Mouse (Mus musculus) stomach, embryonic 14.5 days (tissue): Measurements from ENCODE around the gene Sgsm1. TPM values are rescaled to one million over a fixed set of nuclear protein-coding genes. Genes with fewer than 3 reads are reported as not detected.

Experiments
- ATAC-seq: fragments of 200-750 bp; cut with Nextera tagmentation; 2 replicates; pipeline ENCODE4 v1.8.0; 2017; ENCODE audit warnings: low read depth, moderate TSS enrichment; ENCODE audit not compliant: insufficient number of reproducible peaks, insufficient read depth, low FRiP score
- H3K27ac ChIP-seq: fragments of 300-500 bp; sonication (generic); 2 replicates; pipeline ENCODE4 v1.5.1; 2014; ENCODE audit warnings: mild to moderate bottlenecking, low read length, moderate library complexity, mixed read lengths
- H3K27me3 ChIP-seq: fragments of 300-500 bp; sonication (generic); 2 replicates; pipeline ENCODE4 v1.6.1; 2014; ENCODE audit warnings: low read length, control low read depth, mixed read lengths; ENCODE audit not compliant: control insufficient read depth, insufficient read depth
- H3K36me3 ChIP-seq: fragments of 300-500 bp; sonication (generic); 2 replicates; pipeline ENCODE4 v1.6.1; 2014; ENCODE audit warnings: mild to moderate bottlenecking, control low read depth, low read length, moderate library complexity, mixed read lengths; ENCODE audit not compliant: control insufficient read depth, insufficient read depth
- H3K4me1 ChIP-seq: fragments of 300-500 bp; sonication (generic); 2 replicates; pipeline ENCODE4 v1.6.1; 2014; ENCODE audit warnings: low read length, control low read depth, mixed read lengths; ENCODE audit not compliant: control insufficient read depth, insufficient read depth
- H3K4me2 ChIP-seq: fragments of 300-500 bp; sonication (generic); replicated peaks from 2 replicates; pipeline ENCODE4 v1.6.1; 2014; ENCODE audit warnings: low read depth, low read length, control low read depth
- H3K4me3 ChIP-seq: fragments of 300-500 bp; sonication (generic); 2 replicates; pipeline ENCODE4 v1.5.1; 2014; ENCODE audit warnings: low read depth, low read length, control low read depth
- H3K9ac ChIP-seq: fragments of 300-500 bp; sonication (generic); replicated peaks from 2 replicates; pipeline ENCODE4 v1.6.1; 2014; ENCODE audit warnings: low read depth, mild to moderate bottlenecking, control low read depth, low read length, moderate library complexity, mixed read lengths
- H3K9me3 ChIP-seq: fragments of 300-500 bp; sonication (generic); 2 replicates; pipeline ENCODE4 v1.6.1; 2016; ENCODE audit warnings: low read depth, low read length, control low read depth; ENCODE audit not compliant: control insufficient read depth
- WGBS: fragments of 180-500 bp; shearing (Covaris S2); extraction: QIAGEN DNeasy Blood & Tissue Kit; methylation state at CpG from one replicate; pipeline ENCODE4 v1.1.7; 2014; 5-methylcytosine and 5-hydroxymethylcytosine counted together
- polyA plus RNA-seq: library from polyadenylated mRNA; unstranded; fragments of >200 nt; fragmentation: Nextera tagmentation; extraction: Ambion mirVana; gene quantifications from 2 replicates; pipeline ENCODE4 v1.2.1, GENCODE M21; 2014

Sgsm1 gene
- polyA plus RNA-seq, 1 experiment from 2014 or later, result 6.4 TPM

- Histone ChIP-seq H3K27ac (no peak overlapping the region), H3K9me3 (no peaks in the 10 kb centered on the region), H3K4me1 (peaks cover 15% of the 10 kb centered on the region; the same call in 1 of the 2 replicates), H3K9ac (no peak overlapping the region), H3K4me3 (no peak overlapping the region), H3K36me3 (no peaks in the 10 kb centered on the region), H3K4me2 (no peak overlapping the region), H3K27me3 (no peaks in the 10 kb centered on the region)
- WGBS, result 25% methylated on average over 10 of the region's 10 CpGs
- ATAC-seq, result no peak
Measured at GRCm38 (mm10) chr5:113225271-113225670, 85.3 kb downstream of the Sgsm1 start.

DNA sequence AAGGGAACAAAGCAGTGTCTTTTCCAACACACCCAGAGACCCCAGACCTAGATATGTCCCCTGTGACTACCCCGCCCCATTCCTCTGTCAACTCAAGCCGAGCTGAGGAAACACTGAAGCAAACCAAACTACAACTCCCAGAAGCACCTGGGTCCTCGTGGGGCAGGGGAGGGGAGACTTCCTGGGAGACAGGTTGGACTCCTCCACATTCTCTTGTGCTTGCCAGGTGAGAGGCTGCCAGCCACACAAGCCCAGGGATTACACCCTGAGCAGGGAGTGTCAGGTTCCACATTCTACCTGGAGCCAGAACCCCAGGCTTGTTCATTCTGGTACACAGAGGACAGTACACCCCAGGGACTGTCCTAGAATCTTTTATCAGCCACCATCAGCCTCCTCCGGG is 86.7 kb downstream of the Sgsm1 start:
- no peak overlapping the region for H3K4me3 ChIP-seq
- no peak overlapping the region for H3K4me2 ChIP-seq
- ATAC-seq, result no peak
- no peaks in the 10 kb centered on the region for H3K27me3 ChIP-seq
- H3K27ac ChIP-seq, result no peak overlapping the region; the same call in 1 of the 2 replicates
- H3K9ac ChIP-seq, result no peak overlapping the region
- WGBS, result 47% methylated on average over 4 of the region's 4 CpGs
- H3K36me3 ChIP-seq, result no peaks in the 10 kb centered on the region
- peaks cover 16% of the 10 kb centered on the region; the same call in 1 of the 2 replicates for H3K4me1 ChIP-seq
- no peaks in the 10 kb centered on the region for H3K9me3 ChIP-seq

DNA sequence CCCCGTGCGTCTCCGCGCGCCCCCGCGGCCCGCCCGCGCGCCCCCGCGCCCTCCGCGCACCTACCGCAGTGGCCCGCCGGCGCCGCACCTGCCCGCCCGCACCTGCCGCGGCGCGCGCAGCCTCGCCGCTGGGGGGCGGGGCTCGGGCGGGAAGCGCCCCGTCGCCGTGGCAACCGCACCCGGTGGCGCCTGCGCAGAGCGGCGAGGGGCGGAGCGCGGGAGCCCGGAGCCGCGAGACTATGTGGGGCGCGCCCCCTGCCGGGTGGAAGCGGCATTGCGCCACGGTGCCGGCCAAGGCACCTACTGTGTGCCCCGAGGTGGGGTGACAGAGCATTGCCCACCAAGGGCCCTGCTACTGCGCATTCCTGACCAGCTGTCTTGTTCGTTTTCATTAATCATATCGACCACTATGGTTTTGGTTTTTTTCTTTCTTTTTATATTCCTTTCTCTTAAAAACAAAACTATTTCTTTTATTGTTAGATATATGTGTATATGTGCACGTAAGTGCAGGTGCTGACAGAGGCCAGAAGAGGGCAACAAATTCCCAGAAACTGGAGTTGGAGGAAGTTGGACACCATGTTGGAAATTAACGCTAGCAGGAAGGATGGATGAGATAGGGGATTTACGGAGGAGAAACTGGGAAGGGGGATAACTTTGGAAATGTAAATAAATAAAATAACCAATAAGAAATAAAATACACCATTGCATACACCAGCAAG is 89.3 kb downstream of the Sgsm1 start, which contains the start of gene 2900026A02Rik:
2900026A02Rik (minus strand) TSS at position 90 of the 719 bp plus-strand sequence.
- peak; percentile 47 for ATAC-seq
- WGBS, result 8% methylated on average over 58 of the region's 62 CpGs
- Histone ChIP-seq H3K27me3 (no peaks in the 10 kb centered on the region), H3K9ac (peak within 1 kb of the TSS; percentile 57), H3K9me3 (no peaks in the 10 kb centered on the region), H3K4me1 (peaks cover 17% of the 10 kb centered on the region; the same call in 1 of the 2 replicates), H3K4me3 (peak within 1 kb of the TSS; percentile 65), H3K27ac (peak within 1 kb of the TSS; percentile 63), H3K4me2 (peak within 1 kb of the TSS; percentile 98), H3K36me3 (no peaks in the 10 kb centered on the region)

- Histone ChIP-seq H3K4me2 (peak overlapping the region; percentile 98), H3K27me3 (no peaks in the 10 kb centered on the region), H3K27ac (peak overlapping the region; percentile 63), H3K4me3 (peak overlapping the region; percentile 65), H3K36me3 (no peaks in the 10 kb centered on the region), H3K4me1 (peaks cover 12% of the 10 kb centered on the region; the same call in 1 of the 2 replicates), H3K9me3 (no peaks in the 10 kb centered on the region), H3K9ac (peak overlapping the region; percentile 57)
- WGBS, result 3% methylated on average over 64 of the region's 64 CpGs
- peak; percentile 37; the same call in 1 of the 2 replicates for ATAC-seq
Measured at GRCm38 (mm10) chr5:113220383-113221146, 90.0 kb downstream of the Sgsm1 start.

DNA sequence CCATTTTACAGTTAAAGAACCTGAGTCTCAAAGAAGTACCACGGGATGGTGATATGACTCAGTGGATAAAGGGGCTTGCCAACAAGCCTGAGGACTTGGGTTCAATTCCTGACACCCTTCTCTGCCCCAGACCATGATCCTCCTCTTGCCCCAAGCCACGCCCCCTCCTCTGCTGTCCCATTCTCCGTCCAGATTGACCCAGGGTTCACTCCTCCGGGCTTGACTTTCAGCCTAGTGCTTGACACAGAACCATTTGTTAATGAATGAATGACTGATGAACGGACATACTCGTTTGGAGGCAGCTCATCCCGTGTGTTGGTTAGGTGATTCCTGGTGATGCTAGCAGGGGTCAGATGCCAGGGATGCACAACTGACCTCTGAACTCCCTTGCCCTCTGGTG is 90.7 kb downstream of the Sgsm1 start:
- H3K27ac ChIP-seq, result no peak overlapping the region; the same call in 1 of the 2 replicates

GRCm38 (mm10) chr5:113219450-113219849 is 91.1 kb downstream of the Sgsm1 start:
- Histone ChIP-seq H3K4me1 (peaks cover 12% of the 10 kb centered on the region; the same call in 1 of the 2 replicates), H3K27ac (no peak overlapping the region), H3K4me2 (0 out of 2 replicates have a peak overlapping the region, but pooled peaks have one; percentile 0), H3K9me3 (no peaks in the 10 kb centered on the region), H3K9ac (no peak overlapping the region), H3K27me3 (no peaks in the 10 kb centered on the region), H3K36me3 (no peaks in the 10 kb centered on the region), H3K4me3 (no peak overlapping the region)
- 0 out of 2 replicates have a peak, but pooled peaks have one; percentile 29 for ATAC-seq
- 64% methylated on average over 6 of the region's 6 CpGs for WGBS

More for the DNA sequence above, 90.7 kb downstream of the Sgsm1 start:
- 40% methylated on average over 7 of the region's 7 CpGs for whole genome bisulfite sequencing
- Histone ChIP-seq H3K9me3 (no peaks in the 10 kb centered on the region), H3K4me1 (peaks cover 12% of the 10 kb centered on the region; the same call in 1 of the 2 replicates), H3K9ac (no peak overlapping the region; the same call in 1 of the 2 replicates), H3K4me2 (peak overlapping the region; percentile 98), H3K4me3 (peak overlapping the region; percentile 65), H3K27me3 (no peaks in the 10 kb centered on the region), H3K36me3 (no peaks in the 10 kb centered on the region)
- ATAC-seq, result no peak

DNA sequence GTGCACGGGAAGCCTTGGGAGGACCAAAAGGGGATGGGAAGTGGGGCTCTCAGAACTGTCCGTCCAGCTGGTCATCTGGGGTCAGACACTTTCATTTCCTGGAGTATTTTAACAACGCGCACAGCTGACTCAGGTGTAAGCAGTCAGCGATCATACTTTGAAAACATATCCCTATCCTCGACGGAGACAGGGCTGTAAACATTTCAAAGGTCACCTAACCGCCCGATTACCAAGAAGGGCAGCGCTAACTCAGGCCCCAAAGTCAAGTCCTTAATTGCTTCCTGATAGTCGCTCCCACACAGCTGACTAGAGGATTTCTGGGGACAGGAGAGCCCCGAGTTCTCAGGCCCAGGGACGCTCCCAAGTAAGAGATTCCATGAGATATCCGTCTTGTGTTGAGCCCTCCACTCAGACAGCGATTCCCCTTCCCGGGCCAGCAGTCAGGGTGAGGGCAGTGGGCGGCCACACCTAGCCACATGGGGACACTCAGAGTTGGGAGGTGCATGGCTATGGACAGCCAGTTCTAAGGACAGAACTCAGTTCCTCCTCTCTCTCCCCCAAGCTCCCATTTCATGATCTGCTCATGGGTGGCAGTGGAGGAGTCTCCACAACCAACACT is 91.9 kb downstream of the Sgsm1 start:
- 44% methylated on average over 17 of the region's 17 CpGs for WGBS
- no peaks in the 10 kb centered on the region for H3K9me3 ChIP-seq
- H3K27ac ChIP-seq, result peak overlapping the region; percentile 11; the same call in 1 of the 2 replicates
- no peak overlapping the region for H3K9ac ChIP-seq
- H3K36me3 ChIP-seq, result no peaks in the 10 kb centered on the region
- no peak overlapping the region for H3K4me3 ChIP-seq
- H3K27me3 ChIP-seq, result no peaks in the 10 kb centered on the region
- peaks cover 12% of the 10 kb centered on the region; the same call in 1 of the 2 replicates for H3K4me1 ChIP-seq
- peak overlapping the region; percentile 0; the same call in 1 of the 2 replicates for H3K4me2 ChIP-seq
- no peak for ATAC-seq

DNA sequence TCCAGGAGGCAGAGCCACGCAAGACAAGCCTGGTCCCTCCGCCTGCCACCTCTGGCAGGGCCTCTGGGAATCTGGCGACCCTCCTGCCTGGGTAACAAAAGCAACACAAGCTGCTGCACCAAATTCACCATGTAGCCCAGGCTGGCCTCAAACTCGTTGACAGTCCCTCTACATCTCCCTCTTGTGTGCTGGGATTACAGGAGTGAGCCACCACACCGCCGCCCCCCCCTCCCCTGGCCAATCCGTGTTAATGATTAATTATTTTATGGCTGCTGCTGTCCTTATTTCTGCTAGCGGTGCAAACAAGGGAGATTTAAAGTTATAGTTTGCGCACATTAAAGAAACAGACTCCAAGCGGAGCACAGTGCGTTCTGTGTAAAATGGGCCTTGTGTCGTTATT is 93.5 kb downstream of the Sgsm1 start:
- H3K9me3 ChIP-seq, result no peaks in the 10 kb centered on the region
- WGBS, result 56% methylated on average over 12 of the region's 12 CpGs
- ATAC-seq, result no peak

More for the DNA sequence above, 93.5 kb downstream of the Sgsm1 start:
- Histone ChIP-seq H3K27ac (no peak overlapping the region), H3K36me3 (no peaks in the 10 kb centered on the region), H3K4me3 (no peak overlapping the region), H3K4me1 (peaks cover 12% of the 10 kb centered on the region; the same call in 1 of the 2 replicates), H3K27me3 (no peaks in the 10 kb centered on the region), H3K4me2 (no peak overlapping the region), H3K9ac (no peak overlapping the region)
